17 mouse cellular contexts compared by ENCODE assay signal in the genomic region with DNA sequence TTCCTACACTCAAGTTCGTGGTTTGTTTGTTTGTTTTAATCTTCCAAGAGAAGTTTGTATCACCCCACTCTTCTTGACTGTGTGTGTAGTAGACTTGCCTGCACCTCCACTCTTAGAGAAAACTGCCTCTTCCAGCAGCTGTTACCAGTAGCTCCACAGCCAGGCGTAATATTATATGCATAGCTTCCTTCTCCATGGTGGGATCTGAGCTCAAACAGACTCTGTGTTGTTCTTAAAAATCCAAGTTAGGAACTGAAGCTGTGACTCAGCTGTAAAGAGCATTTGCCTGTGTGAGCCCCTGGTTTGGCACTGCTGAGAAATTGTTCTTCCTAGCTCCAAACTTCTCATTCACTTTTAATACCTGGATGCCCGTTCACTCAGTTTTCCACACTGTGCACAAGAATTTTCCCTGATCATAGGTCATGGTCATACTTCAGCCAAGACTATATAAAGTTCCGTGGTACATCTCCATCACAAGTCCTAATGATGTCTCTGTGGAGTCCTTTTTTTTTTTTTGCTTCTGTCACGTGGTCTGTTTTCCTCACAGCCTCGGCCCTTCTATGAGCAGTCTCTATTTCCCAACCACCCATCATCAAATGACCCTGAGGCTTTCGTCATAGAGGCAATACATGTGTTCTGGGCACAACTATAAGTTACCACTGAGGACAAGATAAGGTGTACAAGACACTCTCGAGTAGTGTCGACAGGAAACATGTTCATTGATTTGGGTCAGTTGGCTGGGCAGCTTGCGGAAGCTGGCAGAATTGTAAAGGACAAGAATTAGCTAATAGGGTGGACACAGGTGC. TPM values are rescaled to one million over a fixed set of nuclear protein-coding genes. Genes with fewer than 3 reads are reported as not detected.
A peak's percentile ranks its signal among the peaks of the same experiment; 100 is the strongest.
DNase-seq lines count a peak whose midpoint lies in the region; ATAC-seq and TF ChIP-seq lines count a peak whose summit lies in the region.
"Had no signal": no experiment of that assay in that cellular context is flagged by ENCODE, and none has a peak within 500 bp of the region (broad histone marks: within the 10 kb centered on the region; RNA-seq: fewer than 3 reads in every experiment).

No protein-coding gene starts in this region.

- H3K4me3 ChIP-seq in liver, embryonic 16.5 days (ENCODE audit: low read depth, low read length) = no peak overlapping the region
- H3K4me3 ChIP-seq in liver, embryonic 11.5 days (ENCODE audit: low read depth, low read length) = no peak overlapping the region
- H3K4me3 ChIP-seq in myocyte = no peak overlapping the region
- H3K4me3 ChIP-seq: embryonic facial prominence, embryonic 13.5 days; forebrain, embryonic 10.5 days; hindbrain, embryonic 10.5 days had no signal

- peak; percentile 32 for DNase-seq in kidney, adult 18-20 months
- DNase-seq in kidney, postnatal 4 days = no peak
- DNase-seq in liver, embryonic 11.5 days (ENCODE audit: low spot score) = no peak
- DNase-seq in forelimb bud, embryonic 11.5 days (ENCODE audit: low read depth, low spot score) = peak; percentile 13
- no peak for DNase-seq in layer of hippocampus, adult 8-10 months (ENCODE audit: low spot score in 2 of 2)
- no peak for DNase-seq in cerebellum, adult 9-10 months
- DNase-seq: B cell, adult 2 months; cerebellum, postnatal 36 days; layer of hippocampus, adult 9-11 months; midbrain, embryonic 14.5 days; right cerebral cortex, postnatal 25 days had no signal

- H3K9ac ChIP-seq in liver, embryonic 16.5 days (ENCODE audit: low read depth, low read length) = no peak overlapping the region
- H3K9ac ChIP-seq in liver, embryonic 11.5 days (ENCODE audit: low read depth, low read length) = no peak overlapping the region
- H3K9ac ChIP-seq: embryonic facial prominence, embryonic 13.5 days had no signal

- WGBS in liver, embryonic 16.5 days (ENCODE audit: insufficient replicate concordance) = 48% methylated on average over 10 of the region's 10 CpGs
- 62% methylated on average over 10 of the region's 10 CpGs for WGBS in liver, embryonic 11.5 days

- H3K36me3 ChIP-seq in liver, embryonic 16.5 days (ENCODE audit: control insufficient read depth, insufficient read depth) = no peaks in the 10 kb centered on the region
- H3K36me3 ChIP-seq in liver, embryonic 11.5 days (ENCODE audit: control insufficient read depth, insufficient read depth, low read length) = no peaks in the 10 kb centered on the region
- no peaks in the 10 kb centered on the region for H3K36me3 ChIP-seq in myocyte (ENCODE audit: control insufficient read depth, insufficient read depth)
- H3K36me3 ChIP-seq: embryonic facial prominence, embryonic 13.5 days; forebrain, embryonic 10.5 days; hindbrain, embryonic 10.5 days had no signal

- H3ac ChIP-seq in myocyte (ENCODE audit: control insufficient read depth, insufficient read length) = no peak overlapping the region

- H3K27ac ChIP-seq in liver, embryonic 16.5 days (ENCODE audit: low read length) = peak overlapping the region; percentile 45; the same call in 1 of the 2 replicates
- no peak overlapping the region for H3K27ac ChIP-seq in liver, embryonic 11.5 days (ENCODE audit: low read depth, low read length)
- H3K27ac ChIP-seq: embryonic facial prominence, embryonic 13.5 days; forebrain, embryonic 10.5 days had no signal

- H3K4me1 ChIP-seq in liver, embryonic 16.5 days (ENCODE audit: control insufficient read depth, low read depth, low read length) = peaks cover 43% of the 10 kb centered on the region
- H3K4me1 ChIP-seq in liver, embryonic 11.5 days (replicated peaks; ENCODE audit: control insufficient read depth, insufficient read depth, low read length) = peaks cover 15% of the 10 kb centered on the region

- no peak overlapping the region for H3K4me2 ChIP-seq in liver, embryonic 16.5 days (ENCODE audit: low read depth, low read length)
- no peak overlapping the region for H3K4me2 ChIP-seq in liver, embryonic 11.5 days
- H3K4me2 ChIP-seq in myocyte (ENCODE audit: low read depth) = peak overlapping the region; percentile 5
- H3K4me2 ChIP-seq: embryonic facial prominence, embryonic 13.5 days had no signal

- H3K27me3 ChIP-seq in liver, embryonic 16.5 days (ENCODE audit: control insufficient read depth, insufficient read depth, low read depth, low read length) = no peaks in the 10 kb centered on the region
- H3K27me3 ChIP-seq in liver, embryonic 11.5 days (replicated peaks; ENCODE audit: control insufficient read depth, insufficient read depth, low read length) = no peaks in the 10 kb centered on the region
- H3K27me3 ChIP-seq in myocyte (ENCODE audit: control insufficient read depth, insufficient read depth, insufficient read length) = no peaks in the 10 kb centered on the region
- H3K27me3 ChIP-seq: embryonic facial prominence, embryonic 13.5 days; Patski had no signal

- H3K9me3 ChIP-seq in liver, embryonic 16.5 days (replicated peaks; ENCODE audit: control insufficient read depth, low read length) = no peaks in the 10 kb centered on the region
- no peaks in the 10 kb centered on the region for H3K9me3 ChIP-seq in liver, embryonic 11.5 days (ENCODE audit: control insufficient read depth, low read length)
- H3K9me3 ChIP-seq: embryonic facial prominence, embryonic 13.5 days; forebrain, embryonic 10.5 days; hindbrain, embryonic 10.5 days had no signal

- ATAC-seq in liver, embryonic 16.5 days (ENCODE audit: low read depth) = no peak
- ATAC-seq in liver, embryonic 11.5 days (replicated peaks; ENCODE audit: low FRiP score) = no peak
- ATAC-seq: Patski had no signal

- H3K79me2 ChIP-seq in myocyte (ENCODE audit: control insufficient read depth, insufficient read depth) = no peaks in the 10 kb centered on the region

- TF ChIP-seq POLR2A in myocyte (IDR thresholded peaks at IDR 0.05; ENCODE audit: insufficient read length, low read depth) = no peak

TF ChIP-seq in myocyte, 11 proteins besides CTCF, POLR2A, EP300 and RAD21:
- no peak for TF ChIP-seq CEBPB (IDR thresholded peaks at IDR 0.05; ENCODE audit: insufficient read depth, poor library complexity, severe bottlenecking)
- no peak for TF ChIP-seq MYOG (IDR thresholded peaks at IDR 0.05; ENCODE audit: control insufficient read depth in 1 of 3, insufficient read depth in 1 of 3, insufficient read length in 2 of 3, low read depth in 2 of 3)
- no peak for TF ChIP-seq TCF3 (IDR thresholded peaks at IDR 0.05; ENCODE audit: insufficient read length, low read depth)
- TF ChIP-seq USF1 (IDR thresholded peaks at IDR 0.05; ENCODE audit: low read depth) = no peak
- TF ChIP-seq MYOD1 (IDR thresholded peaks at IDR 0.05; ENCODE audit: control insufficient read depth in 1 of 3, insufficient read length in 2 of 3, low read depth in 2 of 3) = no peak
- TF ChIP-seq POLR2AphosphoS2 (IDR thresholded peaks at IDR 0.05; ENCODE audit: insufficient read length, low read depth) = no peak
- TF ChIP-seq E2F4 (IDR thresholded peaks at IDR 0.05; ENCODE audit: insufficient read depth) = no peak
- TF ChIP-seq TCF12 (IDR thresholded peaks at IDR 0.05; ENCODE audit: insufficient read depth, poor library complexity, severe bottlenecking) = no peak
- TF ChIP-seq REST (IDR thresholded peaks at IDR 0.05; ENCODE audit: insufficient read depth, insufficient read length) = no peak
- TF ChIP-seq SRF (IDR thresholded peaks at IDR 0.05; ENCODE audit: control insufficient read depth, insufficient read length, low read depth) = no peak
- no peak for TF ChIP-seq MAX (IDR thresholded peaks at IDR 0.05; ENCODE audit: low read depth)
TF ChIP-seq in myocyte: peak in this region for 0.

RNA-seq across cellular contexts. Expression of a gene that starts 16.4 kb away (rescaled TPM):
- polyA plus RNA-seq in liver, embryonic 16.5 days (2015; fragmentation: Nextera tagmentation; extraction: Ambion mirVana) = 22.7 and 25.6 TPM in 2 replicates
- polyA plus RNA-seq in liver, embryonic 11.5 days (2014; fragmentation: Nextera tagmentation; extraction: Ambion mirVana) = 11.8 and 15.4 TPM in 2 replicates
- not detected for polyA plus RNA-seq in myocyte (2012; fragmentation: generic; extraction: Trizol)
- total RNA-seq in layer of hippocampus, adult 8-10 months (2022) = 1 to 10 TPM; 3.5 to 5.6 (median 4.5) TPM

Comparison
In these comparisons a context has a peak if more than half of its experiments do, and no peak if none do; other contexts are left out.
1. DNase-seq: peak in kidney, adult 18-20 months (single experiment) and forelimb bud, embryonic 11.5 days (single experiment); none in kidney, postnatal 4 days (0 of 2), liver, embryonic 11.5 days (single experiment), layer of hippocampus, adult 8-10 months (0 of 2) and cerebellum, adult 9-10 months (single experiment).
2. RNA of a gene that starts 16.4 kb away (polyA plus RNA-seq): 22.7 to 25.6 TPM in liver, embryonic 16.5 days and 11.8 to 15.4 TPM in liver, embryonic 11.5 days; not detected in myocyte (single experiment); every median in the first group is over 10 times any median in the second.